Mouse (Mus musculus) olfactory bulb, adult 2 months (tissue): ENCODE data around the gene Pcif1.

ENCODE experiments used
- CTCF ChIP-seq: fragments of 200-500 bp; IDR thresholded peaks from 2 replicates; pipeline ENCODE4 v1.5.1; 2012; ENCODE audit warnings: low read depth, mild to moderate bottlenecking, low read length, moderate library complexity; ENCODE audit not compliant: insufficient read depth
- POLR2A ChIP-seq: fragments of 200-500 bp; IDR thresholded peaks from 2 replicates; pipeline ENCODE4 v1.6.1; 2012; ENCODE audit warnings: mild to moderate bottlenecking, low read depth, low read length, moderate library complexity; ENCODE audit not compliant: insufficient read depth

DNA sequence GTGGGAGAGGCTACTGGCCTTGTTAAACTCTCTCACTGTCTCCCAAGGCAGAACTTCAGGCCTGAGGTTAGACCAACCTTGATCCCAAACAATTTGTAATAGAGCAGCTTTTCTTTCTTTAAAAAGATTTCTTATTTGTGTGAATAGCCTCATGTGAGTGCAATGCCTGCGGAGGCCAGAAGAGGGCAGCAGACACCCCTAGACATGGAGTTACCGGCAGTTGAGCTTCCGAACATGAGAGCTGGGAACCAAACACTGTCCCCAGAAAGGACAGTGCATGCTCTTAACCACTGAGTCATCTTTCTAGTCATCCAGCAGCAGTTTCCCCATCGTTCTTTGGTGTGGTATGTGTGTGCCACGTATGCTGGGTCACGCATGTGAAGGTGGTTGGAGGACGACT is 11.5 kb upstream of the Pcif1 start:
- TF ChIP-seq POLR2A, result no peak
- TF ChIP-seq CTCF, result peak; percentile 49; the same call in 1 of the 2 replicates
